Mouse (Mus musculus): Measurements from ENCODE around the gene Insig1. TPM values are rescaled to one million over a fixed set of nuclear protein-coding genes. Genes with fewer than 3 reads are reported as not detected.
A peak's percentile ranks its signal among the peaks of the same experiment; 100 is the strongest.

Gene Insig1
- polyA plus RNA-seq, 1 experiment from 2014 or later = 44.3 TPM

DNA sequence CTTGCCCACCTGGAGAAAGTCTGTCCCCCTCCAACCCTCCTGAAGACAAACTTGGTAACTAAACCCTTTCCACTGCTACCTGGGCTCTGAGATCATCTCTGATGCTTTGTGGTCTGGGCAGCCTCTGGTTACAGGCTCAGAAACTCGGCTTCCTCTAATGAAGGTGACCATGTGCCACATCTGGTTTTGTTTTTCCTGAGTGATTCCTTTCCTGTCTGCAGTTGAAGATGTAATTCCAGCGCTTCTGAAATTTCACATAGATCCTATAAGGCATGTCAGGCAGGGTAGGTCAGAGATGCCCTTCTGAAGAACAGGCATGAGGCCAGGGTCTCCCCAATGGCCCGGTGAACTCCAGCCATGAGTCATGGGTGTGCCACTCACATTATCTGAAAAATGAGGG is 11.6 kb downstream of the Insig1 start:
- no peak overlapping the region for H3K4me3 ChIP-seq (replicated peaks; ENCODE audit: low read depth, low read length)
- no peaks in the 10 kb centered on the region for H3K9me3 ChIP-seq (replicated peaks; ENCODE audit: low read length)
- H3K4me2 ChIP-seq (ENCODE audit: low read length) = no peak overlapping the region
- no peak for TF ChIP-seq CTCF (IDR thresholded peaks at IDR 0.05; ENCODE audit: low read depth)
- H3K9ac ChIP-seq (ENCODE audit: low read depth, low read length) = no peak overlapping the region
- no peaks in the 10 kb centered on the region for H3K36me3 ChIP-seq (ENCODE audit: insufficient read depth, low read length)
- DNase-seq (ENCODE audit: low spot score) = no peak
- ATAC-seq (replicated peaks; ENCODE audit: low FRiP score, low read depth) = no peak
- 66% methylated on average over 3 of the region's 3 CpGs for WGBS
- no peaks in the 10 kb centered on the region for H3K27me3 ChIP-seq (ENCODE audit: insufficient read depth, low read length)
- no peaks in the 10 kb centered on the region for H3K4me1 ChIP-seq (replicated peaks; ENCODE audit: insufficient read depth, low read length)
- H3K27ac ChIP-seq = no peak overlapping the region

GRCm38 (mm10) chr5:28084743-28085142 is 13.6 kb downstream of the Insig1 start:
- Histone ChIP-seq H3K36me3 (ENCODE audit: insufficient read depth, low read length) (no peaks in the 10 kb centered on the region), H3K9me3 (replicated peaks; ENCODE audit: low read length) (no peaks in the 10 kb centered on the region)
- DNase-seq (ENCODE audit: low spot score) = no peak

GRCm38 (mm10) chr5:28090547-28090946 is 19.4 kb downstream of the Insig1 start:
- H3K4me1 ChIP-seq (replicated peaks; ENCODE audit: insufficient read depth, low read length) = no peaks in the 10 kb centered on the region
- DNase-seq (ENCODE audit: low spot score) (peak; percentile 16), ATAC-seq (replicated peaks; ENCODE audit: low FRiP score, low read depth) (no peak)
- H3K9ac ChIP-seq (ENCODE audit: low read depth, low read length) = no peak overlapping the region
- no peaks in the 10 kb centered on the region for H3K36me3 ChIP-seq (ENCODE audit: insufficient read depth, low read length)
- 37% methylated on average over 1 of the region's 1 CpGs for WGBS
- H3K4me2 ChIP-seq (ENCODE audit: low read length) = no peak overlapping the region
- H3K4me3 ChIP-seq (replicated peaks; ENCODE audit: low read depth, low read length) = no peak overlapping the region
- no peaks in the 10 kb centered on the region for H3K9me3 ChIP-seq (replicated peaks; ENCODE audit: low read length)
- H3K27me3 ChIP-seq (ENCODE audit: insufficient read depth, low read length) = no peaks in the 10 kb centered on the region
- H3K27ac ChIP-seq = no peak overlapping the region
- peak; percentile 53 for TF ChIP-seq CTCF (IDR thresholded peaks at IDR 0.05; ENCODE audit: low read depth)

More at GRCm38 (mm10) chr5:28084743-28085142, 13.6 kb downstream of the Insig1 start:
- WGBS = 74% methylated on average over 2 of the region's 2 CpGs
- no peaks in the 10 kb centered on the region for H3K4me1 ChIP-seq (replicated peaks; ENCODE audit: insufficient read depth, low read length)
- no peaks in the 10 kb centered on the region for H3K27me3 ChIP-seq (ENCODE audit: insufficient read depth, low read length)
- no peak overlapping the region for H3K27ac ChIP-seq
- no peak overlapping the region for H3K4me2 ChIP-seq (ENCODE audit: low read length)
- H3K4me3 ChIP-seq (replicated peaks; ENCODE audit: low read depth, low read length) = no peak overlapping the region
- ATAC-seq (replicated peaks; ENCODE audit: low FRiP score, low read depth) = no peak
- H3K9ac ChIP-seq (ENCODE audit: low read depth, low read length) = no peak overlapping the region
- TF ChIP-seq CTCF (IDR thresholded peaks at IDR 0.05; ENCODE audit: low read depth) = no peak

DNA sequence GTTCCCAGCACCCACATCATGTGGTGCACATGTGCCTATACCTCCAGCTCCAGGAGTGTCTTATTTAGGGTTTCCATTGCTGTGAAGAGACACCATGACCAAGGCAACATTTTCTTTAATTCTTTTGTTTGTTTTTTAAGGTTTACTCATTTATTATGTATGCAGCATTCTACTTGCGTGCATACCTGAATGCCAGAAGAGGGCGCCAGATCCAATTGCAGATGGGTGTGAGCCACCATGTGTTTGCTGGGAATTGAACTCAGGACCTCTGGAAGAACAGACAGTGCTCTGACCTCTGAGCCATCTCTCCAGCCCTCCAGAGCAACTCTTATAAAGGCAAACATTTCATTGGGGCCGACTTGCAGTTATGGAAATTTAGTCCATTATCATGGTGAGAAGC is 21.2 kb downstream of the Insig1 start:
- Histone ChIP-seq H3K27me3 (ENCODE audit: insufficient read depth, low read length) (no peaks in the 10 kb centered on the region), H3K36me3 (ENCODE audit: insufficient read depth, low read length) (no peaks in the 10 kb centered on the region), H3K4me2 (ENCODE audit: low read length) (no peak overlapping the region), H3K27ac (no peak overlapping the region), H3K4me3 (replicated peaks; ENCODE audit: low read depth, low read length) (no peak overlapping the region), H3K4me1 (replicated peaks; ENCODE audit: insufficient read depth, low read length) (no peaks in the 10 kb centered on the region), H3K9ac (ENCODE audit: low read depth, low read length) (no peak overlapping the region), H3K9me3 (replicated peaks; ENCODE audit: low read length) (no peaks in the 10 kb centered on the region)
- peak; percentile 36; the same call in 1 of the 2 replicates for TF ChIP-seq CTCF (IDR thresholded peaks at IDR 0.05; ENCODE audit: low read depth)
- 92% methylated on average over 3 of the region's 3 CpGs for WGBS
- DNase-seq (ENCODE audit: low spot score) = no peak
- ATAC-seq (replicated peaks; ENCODE audit: low FRiP score, low read depth) = no peak

GRCm38 (mm10) chr5:28093874-28094273 is 22.7 kb downstream of the Insig1 start:
- TF ChIP-seq CTCF (IDR thresholded peaks at IDR 0.05; ENCODE audit: low read depth) = peak; percentile 91
- WGBS = 20% methylated on average over 4 of the region's 4 CpGs

DNA sequence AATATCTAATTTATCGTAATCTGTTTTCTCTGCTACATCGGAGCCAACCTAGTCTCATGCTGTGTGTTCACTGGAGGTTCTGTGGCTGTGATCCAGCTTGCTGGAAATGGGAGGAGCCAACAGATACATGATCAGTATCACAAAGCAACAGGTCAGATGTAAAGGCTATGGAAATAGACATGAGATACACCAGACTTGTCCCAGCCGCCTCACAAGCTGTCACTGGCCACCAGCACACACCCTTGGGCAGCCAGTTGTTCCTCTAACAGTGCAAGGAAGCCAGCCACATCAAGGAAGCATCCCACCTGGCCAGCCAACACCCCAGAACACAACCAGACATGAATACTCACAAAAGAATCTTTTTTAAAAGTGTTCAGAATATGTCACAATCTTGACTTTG is 23.2 kb downstream of the Insig1 start:
- Histone ChIP-seq H3K9me3 (replicated peaks; ENCODE audit: low read length) (no peaks in the 10 kb centered on the region), H3K9ac (ENCODE audit: low read depth, low read length) (no peak overlapping the region), H3K36me3 (ENCODE audit: insufficient read depth, low read length) (no peaks in the 10 kb centered on the region), H3K27ac (no peak overlapping the region), H3K4me3 (replicated peaks; ENCODE audit: low read depth, low read length) (no peak overlapping the region), H3K4me2 (ENCODE audit: low read length) (no peak overlapping the region), H3K27me3 (ENCODE audit: insufficient read depth, low read length) (no peaks in the 10 kb centered on the region), H3K4me1 (replicated peaks; ENCODE audit: insufficient read depth, low read length) (no peaks in the 10 kb centered on the region)
- DNase-seq (ENCODE audit: low spot score) (no peak), ATAC-seq (replicated peaks; ENCODE audit: low FRiP score, low read depth) (no peak)
- no peak for TF ChIP-seq CTCF (IDR thresholded peaks at IDR 0.05; ENCODE audit: low read depth)
- WGBS = 69% methylated on average over 3 of the region's 3 CpGs

More at GRCm38 (mm10) chr5:28093874-28094273, 22.7 kb downstream of the Insig1 start:
- Histone ChIP-seq H3K9ac (ENCODE audit: low read depth, low read length) (no peak overlapping the region), H3K9me3 (replicated peaks; ENCODE audit: low read length) (no peaks in the 10 kb centered on the region), H3K27me3 (ENCODE audit: insufficient read depth, low read length) (no peaks in the 10 kb centered on the region), H3K4me1 (replicated peaks; ENCODE audit: insufficient read depth, low read length) (no peaks in the 10 kb centered on the region), H3K36me3 (ENCODE audit: insufficient read depth, low read length) (no peaks in the 10 kb centered on the region), H3K4me2 (ENCODE audit: low read length) (no peak overlapping the region), H3K4me3 (replicated peaks; ENCODE audit: low read depth, low read length) (no peak overlapping the region), H3K27ac (no peak overlapping the region)
- ATAC-seq (replicated peaks; ENCODE audit: low FRiP score, low read depth) (no peak), DNase-seq (ENCODE audit: low spot score) (peak; percentile 79)

GRCm38 (mm10) chr5:28094846-28095245 is 23.7 kb downstream of the Insig1 start:
- ATAC-seq (replicated peaks; ENCODE audit: low FRiP score, low read depth) (no peak), DNase-seq (ENCODE audit: low spot score) (no peak)
- Histone ChIP-seq H3K9me3 (replicated peaks; ENCODE audit: low read length) (no peaks in the 10 kb centered on the region), H3K27me3 (ENCODE audit: insufficient read depth, low read length) (no peaks in the 10 kb centered on the region), H3K36me3 (ENCODE audit: insufficient read depth, low read length) (no peaks in the 10 kb centered on the region), H3K4me3 (replicated peaks; ENCODE audit: low read depth, low read length) (no peak overlapping the region), H3K4me2 (ENCODE audit: low read length) (no peak overlapping the region), H3K27ac (no peak overlapping the region), H3K4me1 (replicated peaks; ENCODE audit: insufficient read depth, low read length) (no peaks in the 10 kb centered on the region), H3K9ac (ENCODE audit: low read depth, low read length) (no peak overlapping the region)
- WGBS = 78% methylated on average over 6 of the region's 6 CpGs
- no peak for TF ChIP-seq CTCF (IDR thresholded peaks at IDR 0.05; ENCODE audit: low read depth)

Data from kidney, postnatal 0 days (tissue).